Mouse (Mus musculus) T-cell, adult 2 months (primary cell): ENCODE measurements around the gene Spice1.
A peak's percentile ranks its signal among the peaks of the same experiment; 100 is the strongest.

Experiments
- DNase-seq: peaks from one replicate; pipeline ENCODE4 v3.0.0; 2022; ENCODE audit warnings: low spot score

Gene Spice1

DNA sequence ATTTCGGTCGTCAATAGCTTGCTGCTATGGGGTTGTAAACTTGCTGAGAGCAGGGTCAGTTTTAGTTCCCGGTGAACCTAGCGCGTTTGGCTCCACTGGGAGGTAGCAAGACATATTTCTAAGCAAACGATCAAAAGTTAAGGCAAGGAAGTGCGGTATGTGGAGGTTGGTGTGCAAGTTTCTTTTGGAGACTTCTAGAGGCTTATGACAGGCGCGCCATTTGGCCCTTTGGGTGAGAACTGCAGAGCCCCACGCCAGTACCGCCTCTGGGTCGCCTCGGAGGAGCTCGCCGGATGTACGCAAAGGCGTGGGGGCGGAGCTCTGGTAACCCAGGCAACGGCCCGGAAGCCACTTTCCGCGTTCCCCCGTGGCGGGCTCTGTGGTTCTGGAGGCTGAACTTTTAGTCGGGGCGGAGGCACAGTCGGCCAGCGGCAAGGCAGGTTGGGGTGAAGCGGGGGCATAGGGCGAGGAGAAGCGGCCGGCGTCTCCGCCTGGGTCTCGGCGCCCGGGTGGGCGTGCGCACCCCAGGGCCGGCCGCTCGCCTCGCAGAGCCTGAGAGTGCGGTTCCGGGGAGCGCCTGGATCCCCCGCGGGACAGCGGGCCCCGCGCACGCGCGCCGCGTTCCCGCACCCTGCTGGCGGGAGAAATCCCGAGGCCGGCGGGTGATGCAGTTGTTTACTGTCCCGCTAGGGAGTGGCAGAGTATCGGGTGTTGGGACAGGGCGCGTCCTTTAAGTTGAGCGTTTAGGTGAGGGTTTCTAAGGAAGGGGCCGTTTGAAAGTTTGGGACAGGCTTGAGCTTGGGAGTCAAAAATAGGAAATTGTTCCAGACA, at the start of gene Spice1:
Spice1 (plus strand) TSS at position 51 of the 831 bp plus-strand sequence.
- peak; percentile 95 for DNase-seq

DNA sequence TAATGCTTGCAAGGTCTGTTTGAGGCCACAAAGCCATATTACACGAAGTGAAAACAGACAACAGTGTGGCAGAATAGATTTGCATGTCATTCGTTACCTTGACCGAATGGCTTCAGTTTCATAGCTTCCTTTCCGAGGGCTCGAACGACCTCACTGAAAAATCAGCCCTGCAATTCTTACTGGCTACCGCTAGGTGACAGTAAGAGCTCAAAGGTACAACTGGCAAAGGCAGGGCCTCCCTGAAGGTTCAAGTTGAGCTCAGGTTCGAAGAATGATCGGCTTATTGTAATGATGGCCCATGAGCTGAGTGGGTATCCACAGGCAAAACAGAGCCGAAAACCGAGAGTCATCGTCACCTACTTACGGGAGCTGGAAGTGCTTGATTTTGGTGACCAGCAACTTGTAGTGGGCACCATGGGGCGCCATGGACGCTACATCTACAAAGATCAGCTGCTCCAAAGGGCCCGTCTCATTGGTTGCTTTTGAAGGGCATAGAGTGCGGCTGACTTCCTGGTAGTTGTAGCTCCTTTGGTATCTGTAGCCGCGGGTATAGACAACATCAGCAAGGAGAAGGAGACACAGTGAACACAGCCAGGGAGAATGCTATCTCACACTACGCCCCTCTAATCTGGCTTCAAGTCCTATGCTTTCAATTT, 47.4 kb upstream of the Spice1 start:
- DNase-seq: peak; percentile 18

DNA sequence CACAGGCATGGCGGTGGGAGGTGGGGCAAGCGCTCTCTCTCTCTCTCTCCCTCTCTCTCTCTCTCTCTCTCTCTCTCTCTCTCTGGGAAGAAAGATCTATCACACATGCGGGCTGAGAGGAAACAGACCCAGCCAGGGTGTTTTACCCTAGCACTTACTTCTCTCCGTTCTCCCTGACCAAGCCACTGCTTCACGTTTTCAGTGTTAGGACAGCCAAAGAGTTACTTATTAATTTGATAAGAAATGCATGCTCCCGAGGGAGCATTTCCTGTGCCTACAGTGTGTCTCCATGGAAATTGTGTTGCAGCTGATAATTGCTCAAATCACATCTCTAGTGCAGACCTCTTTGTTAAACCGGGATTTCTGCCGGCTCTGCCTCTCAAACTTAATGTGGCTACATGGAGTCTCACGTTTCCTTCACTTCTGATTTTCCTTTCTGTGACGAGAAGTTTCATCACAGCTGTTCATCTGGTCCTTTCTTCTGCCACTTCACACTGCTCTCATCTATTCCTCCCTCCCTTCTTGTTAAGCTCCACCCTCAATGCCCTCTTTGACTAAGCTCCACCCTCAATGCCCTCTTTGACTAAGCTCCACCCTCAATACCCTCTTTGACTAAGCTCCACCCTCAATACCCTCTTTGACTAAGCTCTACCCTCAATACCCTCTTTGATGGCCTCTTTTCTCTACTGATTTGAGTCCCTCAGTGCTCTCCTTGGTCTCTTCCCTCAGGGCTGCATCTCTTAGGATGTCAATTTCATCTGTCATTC, 44.6 kb upstream of the Spice1 start:
- DNase-seq: no peak

DNA sequence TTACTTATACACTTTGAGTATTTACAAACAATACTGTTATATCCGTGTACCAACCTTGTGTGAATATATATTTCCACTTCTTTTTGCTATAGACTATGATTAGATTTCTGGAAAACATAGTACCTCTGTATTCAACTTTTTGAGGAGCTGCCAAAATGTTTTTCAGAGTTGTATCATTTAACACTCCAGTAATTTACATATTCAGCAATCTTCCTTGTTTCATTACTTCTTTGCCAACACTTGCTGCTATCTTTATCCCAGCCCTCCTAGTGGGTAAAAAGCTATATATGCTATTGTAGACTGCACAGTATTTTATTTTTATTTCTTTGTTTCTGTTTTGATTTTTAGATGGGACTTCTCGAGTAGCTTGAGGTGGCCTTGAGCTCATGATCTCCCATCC, 43.1 kb upstream of the Spice1 start:
- DNase-seq: no peak

DNA sequence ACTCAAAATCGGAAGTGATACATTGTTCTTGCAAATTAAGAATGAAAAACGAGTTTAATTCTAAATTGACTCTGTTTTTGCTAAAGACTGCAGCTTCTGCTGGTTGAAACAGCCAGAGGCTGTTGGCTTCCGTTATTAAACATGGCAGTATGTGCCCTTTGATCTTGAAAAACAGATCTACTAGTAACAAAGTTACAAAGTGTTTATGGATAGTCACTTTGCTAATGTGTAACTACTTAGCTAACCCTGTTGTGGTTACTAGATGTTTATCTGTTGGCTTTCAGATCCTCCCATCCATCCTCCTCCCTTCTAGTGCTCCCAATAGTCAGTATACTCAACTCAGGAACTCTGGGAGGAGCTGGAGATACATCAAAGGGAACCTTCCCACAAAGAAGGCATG, 41.3 kb upstream of the Spice1 start:
- DNase-seq: no peak

DNA sequence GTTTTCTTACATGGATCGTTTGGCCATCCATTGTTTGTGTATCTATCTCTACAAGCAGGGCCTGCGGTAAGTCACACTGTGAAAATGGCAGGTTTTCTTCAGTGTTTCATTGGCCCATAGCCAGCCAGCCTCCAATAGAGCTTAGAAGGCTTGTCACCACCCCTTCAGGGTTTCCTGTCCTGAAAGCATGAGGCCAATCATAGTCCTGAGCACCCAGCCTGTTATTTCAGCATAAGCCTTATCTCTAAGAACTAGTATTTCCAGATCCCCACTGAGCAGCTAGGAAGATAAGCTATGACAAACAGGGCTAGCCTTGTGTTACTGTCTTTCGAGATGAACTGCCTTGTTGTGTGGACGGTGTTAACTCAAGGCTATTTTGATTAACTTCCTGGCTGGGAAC, 33.5 kb upstream of the Spice1 start:
- DNase-seq: no peak

DNA sequence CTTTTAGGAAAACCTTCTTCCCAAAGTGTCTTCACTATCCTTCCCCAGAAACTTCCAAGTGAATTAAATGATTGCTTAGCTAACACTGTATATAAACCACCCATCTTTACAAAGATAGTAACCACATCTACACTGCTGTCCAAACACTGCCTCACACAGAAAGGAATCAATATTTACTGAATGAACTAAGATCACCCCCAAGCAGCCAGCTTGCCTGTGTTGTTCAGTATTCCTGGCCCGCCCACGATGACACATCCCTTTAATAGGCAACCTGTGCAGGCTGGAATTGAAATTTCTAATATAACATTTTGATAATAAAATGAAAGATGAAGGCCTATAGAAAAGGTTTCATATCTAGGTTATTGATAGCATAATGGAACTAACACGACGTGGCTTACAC, 30.6 kb upstream of the Spice1 start:
- no peak for DNase-seq

DNA sequence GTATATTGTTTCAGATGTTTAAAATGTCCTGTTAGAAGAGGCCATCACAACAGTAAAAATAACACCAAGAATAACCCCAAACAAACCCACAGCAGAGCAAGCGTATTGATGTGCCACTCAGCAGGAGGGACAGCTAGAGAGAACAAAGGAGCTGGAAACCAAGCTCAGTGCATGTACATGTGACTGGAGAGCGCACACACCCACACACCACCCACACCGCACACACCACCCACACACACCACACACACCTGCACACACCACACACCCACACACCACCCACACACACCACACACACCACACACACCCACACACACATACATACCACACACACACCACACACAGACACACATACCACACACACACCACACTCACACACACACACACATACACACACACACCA, 26.7 kb upstream of the Spice1 start:
- DNase-seq: peak; percentile 50

DNA sequence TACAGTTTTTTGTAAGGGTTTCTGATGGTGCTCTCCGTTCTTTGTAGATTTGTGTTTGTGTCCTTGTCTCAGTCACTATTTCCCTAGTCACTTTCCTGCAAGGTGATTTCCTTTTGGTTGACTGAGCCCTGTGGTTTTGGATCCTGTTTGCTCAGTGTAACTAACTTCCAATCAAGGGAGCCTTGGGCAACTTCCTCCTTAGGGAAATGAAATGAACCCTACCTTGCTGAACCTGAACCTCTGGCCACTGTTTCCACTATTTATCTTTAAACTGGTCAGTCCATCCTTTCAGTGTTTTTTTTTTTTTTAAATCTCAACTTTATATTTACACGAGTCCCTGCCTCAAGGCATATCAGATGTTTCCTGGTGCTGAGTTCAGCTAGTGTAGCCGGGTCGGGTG, 18.3 kb upstream of the Spice1 start:
- no peak for DNase-seq

DNA sequence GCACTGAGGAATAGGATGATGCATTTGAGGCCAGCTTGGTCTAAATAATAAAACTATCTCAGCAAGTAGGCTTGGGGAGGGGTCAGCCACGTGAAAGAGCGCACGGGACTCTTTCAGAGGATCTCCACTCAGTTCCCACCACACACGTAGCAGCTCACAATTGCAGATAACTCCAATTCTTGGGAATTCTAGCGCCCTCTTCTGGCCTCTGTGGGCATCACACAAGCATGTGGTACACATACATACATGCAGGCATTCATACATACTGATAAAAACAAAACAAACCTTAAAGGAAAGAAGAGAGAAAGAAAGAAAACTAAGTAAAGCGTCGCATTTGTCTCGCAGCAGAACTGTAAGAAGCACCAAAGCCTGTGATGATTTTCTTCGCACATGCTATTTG, 16.3 kb upstream of the Spice1 start:
- no peak for DNase-seq

DNA sequence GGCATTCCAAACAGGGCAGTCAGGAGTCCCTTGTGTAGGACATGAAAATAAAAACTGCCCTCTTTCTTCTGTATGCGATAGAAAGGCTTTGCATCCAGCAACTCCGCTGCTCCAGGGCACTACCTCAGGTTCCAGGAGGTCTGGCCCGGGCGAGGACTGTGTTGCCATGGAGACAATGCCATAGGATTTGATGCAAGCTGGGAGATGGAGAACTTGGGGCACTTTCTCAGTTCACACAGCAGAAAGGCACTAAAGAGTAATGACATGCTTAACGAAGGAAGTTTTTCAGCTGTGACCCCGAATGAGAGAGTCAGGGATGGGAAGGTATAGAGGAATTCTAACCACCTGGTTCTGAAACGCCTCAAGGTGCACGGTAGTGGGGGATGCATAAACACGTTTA, 15.8 kb upstream of the Spice1 start:
- DNase-seq: no peak

DNA sequence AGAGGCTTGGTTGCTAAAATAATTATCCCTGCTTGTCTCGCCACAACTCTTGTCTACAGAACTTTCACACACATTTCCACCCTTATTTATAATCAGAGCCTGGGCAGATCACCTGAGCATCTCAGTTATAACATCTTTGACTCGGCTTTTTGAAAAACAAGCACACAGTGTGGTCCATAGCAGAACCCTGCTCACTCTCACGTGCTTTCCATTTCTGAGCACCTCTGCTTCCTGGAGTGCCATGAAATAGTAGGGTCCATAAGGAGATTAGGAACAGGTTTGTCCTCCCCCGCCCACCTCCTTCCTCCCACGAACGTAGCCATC, 15.3 kb upstream of the Spice1 start:
- no peak for DNase-seq

DNA sequence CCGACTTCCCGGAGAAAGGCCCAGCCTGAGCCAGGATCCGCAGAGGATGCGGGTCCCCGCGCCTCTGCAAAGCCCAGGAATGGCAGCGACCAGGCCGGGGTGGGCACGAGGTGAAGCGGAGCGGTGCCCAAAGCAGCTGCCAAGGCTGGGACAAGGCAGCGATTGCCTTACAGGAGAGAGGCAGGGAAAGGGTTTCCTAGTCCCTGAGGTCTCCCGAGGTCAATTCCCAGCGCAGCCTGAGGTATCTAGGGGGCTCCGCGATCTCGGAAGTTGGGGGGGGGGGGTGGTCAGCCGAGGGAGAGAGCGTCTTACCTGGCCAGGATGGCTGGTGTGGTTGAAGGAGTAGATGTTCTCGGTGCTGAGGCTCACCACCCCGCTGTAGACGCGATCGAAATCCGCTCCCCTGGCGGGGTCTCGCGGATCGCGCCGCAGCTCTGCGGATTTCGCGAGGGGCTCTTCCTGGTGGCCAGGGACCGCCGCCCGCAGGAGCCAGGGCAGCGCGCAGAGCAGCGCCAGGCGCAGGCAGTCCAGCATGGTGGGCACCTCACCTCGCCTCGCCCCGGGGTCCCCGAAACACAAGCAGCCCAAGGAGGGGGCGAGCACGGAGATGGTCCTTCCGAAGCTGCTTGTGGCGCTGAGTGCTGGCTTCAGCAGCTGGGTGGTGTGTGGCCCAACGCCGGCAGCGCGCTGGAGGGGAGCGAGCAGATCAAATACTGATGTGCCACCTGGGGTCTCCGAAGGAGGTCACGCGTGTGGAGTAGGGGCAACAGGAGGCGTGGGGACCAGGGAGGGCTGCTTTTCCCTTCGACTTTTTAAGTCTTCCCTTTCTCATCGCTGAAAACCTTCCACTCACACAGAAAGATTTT, 14.7 kb upstream of the Spice1 start:
- DNase-seq: no peak

DNA sequence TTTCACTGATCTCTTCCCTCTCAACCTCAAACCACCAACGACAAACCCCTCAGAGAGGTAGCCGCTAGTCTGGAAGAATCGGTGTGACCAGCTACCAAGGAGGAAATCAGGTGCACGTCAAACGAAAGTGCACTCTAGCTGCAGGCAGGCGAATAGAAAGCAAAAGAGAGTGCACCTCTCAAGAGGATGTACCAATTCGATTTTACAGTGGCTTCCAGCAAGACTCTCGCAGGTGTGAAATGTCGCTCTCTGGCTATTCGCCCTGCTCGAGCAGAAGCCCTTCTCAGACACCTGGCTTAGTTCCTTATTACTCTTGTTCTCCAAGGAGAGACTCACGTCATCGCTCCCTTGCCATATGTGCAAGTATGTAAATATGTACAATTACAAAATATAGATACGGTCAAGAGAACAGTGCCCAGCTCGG, 14.0 kb upstream of the Spice1 start, which contains the start of gene Sidt1:
Sidt1 (minus strand) TSS at position 336 of the 424 bp plus-strand sequence.
- peak; percentile 82 for DNase-seq

DNA sequence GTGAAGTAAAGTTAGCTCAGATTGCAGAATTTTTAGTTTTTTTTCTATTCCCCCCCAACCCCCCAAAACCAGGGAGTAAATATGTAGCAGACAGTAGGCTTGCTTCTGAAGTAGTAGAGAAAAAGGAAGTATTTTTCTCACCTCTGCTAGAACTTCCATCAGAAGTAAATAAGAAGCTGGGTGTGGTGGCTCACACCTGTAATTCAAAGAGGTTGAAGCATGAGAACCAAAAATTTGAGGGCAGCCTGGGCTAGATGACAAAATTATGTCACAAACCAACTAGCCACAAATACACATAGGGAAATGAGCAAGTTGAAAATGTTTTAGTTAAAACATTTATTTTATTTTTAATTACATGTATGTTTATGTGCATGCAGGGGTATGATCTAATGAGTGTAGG, 9.4 kb upstream of the Spice1 start:
- DNase-seq: peak; percentile 51

DNA sequence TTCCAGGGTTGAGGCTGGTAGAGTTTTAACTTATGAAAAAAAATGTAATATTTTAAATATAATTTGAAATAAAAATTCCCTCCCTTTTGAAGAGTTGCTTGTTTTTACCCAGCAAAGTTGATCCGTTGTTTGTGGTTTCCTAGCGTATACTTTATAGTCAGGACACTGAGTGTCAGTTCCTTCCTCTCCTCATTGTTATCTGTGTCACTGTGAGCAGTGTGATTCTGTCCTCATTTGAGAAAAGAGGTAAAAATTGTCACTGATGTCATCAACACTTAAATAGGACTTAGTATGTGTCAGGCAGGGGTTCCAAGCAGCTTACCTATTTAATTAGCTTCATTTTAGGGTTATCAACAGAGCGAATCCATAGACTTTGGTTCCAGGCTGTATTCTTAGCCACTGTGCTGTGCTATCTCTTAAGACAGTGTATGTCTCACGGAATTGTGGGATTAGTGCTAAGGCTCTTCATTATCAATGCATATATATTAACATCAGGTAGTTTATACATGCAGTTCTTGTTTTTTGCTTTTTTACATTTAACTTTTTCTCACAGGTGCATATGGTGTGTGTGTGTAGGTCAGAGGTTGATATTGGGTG, 3.0 kb downstream of the Spice1 start:
- DNase-seq: no peak

DNA sequence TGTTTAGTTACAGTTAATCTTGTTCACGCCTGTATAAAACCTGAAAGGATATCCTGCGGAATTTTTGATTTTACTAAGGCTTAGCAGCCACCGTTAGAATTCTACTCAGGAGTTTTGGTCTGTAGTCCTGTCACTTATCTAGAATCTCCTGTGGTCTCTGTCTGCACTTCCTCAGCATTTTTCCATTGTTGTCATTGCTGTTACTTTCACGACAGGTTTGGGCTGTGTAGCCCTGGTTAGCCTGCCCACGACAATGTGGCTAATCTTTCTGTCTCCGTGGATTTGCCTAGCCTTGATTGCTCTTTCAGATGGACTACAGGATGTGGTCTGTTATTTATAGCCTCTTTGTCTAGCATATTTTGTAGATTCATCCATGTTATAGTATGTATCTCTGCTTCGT, 9.4 kb downstream of the Spice1 start:
- DNase-seq: no peak

DNA sequence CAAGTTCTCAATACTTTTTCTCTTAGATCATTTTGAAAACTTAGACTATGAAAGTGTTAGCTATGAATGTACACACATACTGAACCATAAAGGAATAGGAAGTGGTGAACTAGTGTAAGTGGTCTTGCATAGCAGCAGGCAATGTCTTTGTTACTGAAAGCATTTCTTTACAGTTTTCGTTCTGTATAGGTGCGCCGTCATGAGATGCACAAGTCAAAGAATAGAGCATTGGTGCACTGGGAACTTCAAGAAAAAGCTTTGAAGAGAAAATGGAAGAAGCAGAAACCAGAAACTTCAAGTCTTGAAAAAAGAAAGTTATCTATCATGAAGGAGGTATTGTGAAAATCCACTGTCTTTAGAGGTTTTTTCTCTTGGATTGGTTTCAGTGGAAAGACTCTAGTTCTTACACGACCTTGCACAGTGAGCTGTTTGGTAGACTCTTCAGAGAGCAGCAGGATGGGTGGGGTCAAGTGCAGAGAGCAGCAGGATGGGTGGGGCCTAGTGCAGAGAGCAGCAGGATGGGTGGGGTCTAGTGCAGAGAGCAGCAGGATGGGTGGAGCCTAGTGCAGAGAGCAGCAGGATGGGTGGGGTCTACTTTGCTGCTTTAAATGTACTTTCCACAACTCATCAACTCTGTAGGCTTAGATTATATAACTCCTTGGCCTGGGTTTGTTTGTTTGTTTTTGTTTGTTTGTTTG, 10.8 kb downstream of the Spice1 start:
- peak; percentile 86 for DNase-seq

DNA sequence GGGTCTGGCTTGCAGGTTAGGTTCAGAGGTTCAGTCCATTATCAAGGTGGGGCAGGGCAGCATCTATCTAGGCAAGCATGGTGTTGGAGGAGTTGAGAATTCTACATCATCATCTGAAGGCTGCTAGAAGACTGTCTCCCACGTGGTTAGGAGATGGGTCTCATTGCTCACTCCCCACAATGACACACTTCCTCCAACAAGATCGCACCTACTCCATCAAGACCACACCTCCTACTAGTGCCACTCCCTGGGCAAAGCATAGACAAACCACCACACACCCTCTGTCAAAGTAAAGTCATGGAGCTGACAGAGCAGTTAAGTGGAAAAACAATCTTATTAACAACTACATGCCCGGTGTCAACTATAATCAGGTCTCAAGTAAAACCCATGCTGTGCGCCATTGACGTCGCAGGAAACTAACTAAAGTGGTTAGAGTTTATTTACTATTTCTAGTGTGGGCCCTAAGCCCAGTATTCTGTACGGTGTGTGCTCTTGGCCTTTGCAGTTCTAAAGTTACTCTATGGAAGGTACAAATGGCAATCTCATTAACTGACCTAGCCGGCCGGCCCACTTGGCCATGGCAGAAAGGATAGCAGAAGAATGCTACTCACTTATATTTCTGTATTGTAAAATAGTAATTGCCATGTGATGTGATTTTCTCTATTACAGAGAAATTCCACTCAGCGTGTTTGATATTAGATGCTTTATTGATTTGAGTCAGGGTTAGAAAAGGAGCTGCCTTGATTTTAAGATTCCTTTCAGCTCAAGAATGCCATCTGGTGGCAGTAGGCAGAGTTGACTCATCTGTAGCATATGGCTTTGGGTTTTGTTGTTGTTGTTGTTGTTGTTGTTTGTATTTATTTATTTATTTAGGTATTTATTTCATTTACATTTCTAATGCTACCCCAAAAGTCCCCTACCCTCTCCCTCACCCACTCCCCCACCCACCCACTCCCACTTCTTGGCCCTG, 15.3 kb downstream of the Spice1 start:
- peak; percentile 50 for DNase-seq

DNA sequence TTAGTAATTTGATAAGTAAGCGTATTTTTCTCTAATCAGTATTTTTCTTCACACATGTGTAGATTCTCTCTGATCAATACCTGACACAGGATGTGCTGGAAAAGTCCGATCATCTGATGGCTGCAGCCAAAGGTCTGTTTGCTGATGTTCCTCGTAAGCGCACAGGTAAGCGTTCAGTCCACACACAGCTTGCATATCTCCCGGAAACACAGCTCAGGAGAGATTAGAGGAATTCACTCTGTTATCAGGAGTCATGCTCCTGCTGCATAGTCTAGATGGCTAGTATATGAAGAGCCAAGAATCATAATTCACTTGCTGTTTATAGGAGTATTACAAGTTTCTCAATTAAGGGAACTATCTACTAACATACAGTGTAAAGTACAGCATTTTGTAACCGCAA, 18.6 kb downstream of the Spice1 start:
- DNase-seq: no peak
